Mouse (Mus musculus) ES-E14 (cell line): ENCODE data around the gene Nab1. TPM values are rescaled to one million over a fixed set of nuclear protein-coding genes. Genes with fewer than 3 reads are reported as not detected.

Experiments used
- DNase-seq: peaks from one replicate; pipeline ENCODE4 v3.0.0-alpha.2; 2013; ENCODE audit warnings: low read depth, low spot score
- H3K27ac ChIP-seq: 2 replicates; pipeline ENCODE4 v1.5.1; 2012; ENCODE audit warnings: low read depth, mild to moderate bottlenecking, low read length, moderate library complexity, mixed read lengths; ENCODE audit not compliant: poor library complexity, insufficient read depth, severe bottlenecking
- H3K36me3 ChIP-seq: 2 replicates; pipeline ENCODE4 v1.6.1; 2012; ENCODE audit warnings: mild to moderate bottlenecking, low read length, moderate library complexity, mixed read lengths; ENCODE audit not compliant: control insufficient read depth, poor library complexity, insufficient read depth, severe bottlenecking
- H3K4me1 ChIP-seq, 2 experiments: fragments of 150-350 bp in 1 of 2; sonication (generic) in 1 of 2; 2 replicates each; pipeline ENCODE4 v1.6.1; 2012; ENCODE audit warnings: low read length in 2 of 2, mild to moderate bottlenecking in 1 of 2, mixed read lengths in 1 of 2; ENCODE audit not compliant: control insufficient read depth in 2 of 2, insufficient read depth in 2 of 2, poor library complexity in 1 of 2
- H3K4me3 ChIP-seq, 2 experiments: fragments of 150-350 bp in 1 of 2; sonication (generic) in 1 of 2; 2 replicates each; pipeline ENCODE4 v1.5.1; 2012; ENCODE audit warnings: low read length in 2 of 2, low read depth in 1 of 2, mild to moderate bottlenecking in 1 of 2, mixed read lengths in 1 of 2; ENCODE audit not compliant: insufficient read depth in 1 of 2, poor library complexity in 1 of 2, severe bottlenecking in 1 of 2
- H3K9ac ChIP-seq: 2 replicates; pipeline ENCODE4 v1.6.1; 2012; ENCODE audit warnings: low read depth, mild to moderate bottlenecking, low read length, mixed read lengths; ENCODE audit not compliant: poor library complexity, insufficient read depth, severe bottlenecking
- H3K9me3 ChIP-seq: fragments of 150-350 bp; sonication (generic); 2 replicates; pipeline ENCODE4 v1.6.1; 2012; ENCODE audit warnings: low read depth, mild to moderate bottlenecking, low read length; ENCODE audit not compliant: control insufficient read depth, insufficient read depth
- CHD2 ChIP-seq: IDR thresholded peaks from 2 replicates; pipeline ENCODE4 v1.6.1; 2014; ENCODE audit warnings: mild to moderate bottlenecking, low read depth, low read length, inconsistent platforms
- HCFC1 ChIP-seq: IDR thresholded peaks from 2 replicates; pipeline ENCODE4 v1.6.1; 2012; ENCODE audit warnings: low read length, inconsistent platforms, borderline replicate concordance; ENCODE audit not compliant: insufficient read depth
- MAFK ChIP-seq: IDR thresholded peaks from 2 replicates; pipeline ENCODE4 v1.6.1; 2014; ENCODE audit warnings: mild to moderate bottlenecking, low read depth, low read length, inconsistent platforms; ENCODE audit not compliant: insufficient read depth
- ZC3H11A ChIP-seq: IDR thresholded peaks from 2 replicates; pipeline ENCODE4 v1.6.1; 2012; ENCODE audit warnings: low read depth, mild to moderate bottlenecking, inconsistent platforms, low read length, borderline replicate concordance
- ZNF384 ChIP-seq: IDR thresholded peaks from 2 replicates; pipeline ENCODE4 v1.6.1; 2012; ENCODE audit warnings: low read depth, low read length, inconsistent platforms
- in situ Hi-C, 2 experiments: fragments of 600-800 bp; cut with MboI; formaldehyde crosslinking; loops; one replicate each; pipeline ENCODE4 v1.15.1; 2025; ENCODE audit warnings: low sequenced_read_pairs in 2 of 2, inconsistent platforms in 1 of 2; ENCODE audit not compliant: unreplicated experiment in 2 of 2
- total RNA-seq: library from RNA; depleted of rRNA; stranded (reverse); fragments of 300-350 nt; gene quantifications from 2 replicates; pipeline ENCODE4 v1.2.3, GENCODE M21; 2012

Nab1 gene
- total RNA-seq, 1 experiment = 13.3 TPM

DNA sequence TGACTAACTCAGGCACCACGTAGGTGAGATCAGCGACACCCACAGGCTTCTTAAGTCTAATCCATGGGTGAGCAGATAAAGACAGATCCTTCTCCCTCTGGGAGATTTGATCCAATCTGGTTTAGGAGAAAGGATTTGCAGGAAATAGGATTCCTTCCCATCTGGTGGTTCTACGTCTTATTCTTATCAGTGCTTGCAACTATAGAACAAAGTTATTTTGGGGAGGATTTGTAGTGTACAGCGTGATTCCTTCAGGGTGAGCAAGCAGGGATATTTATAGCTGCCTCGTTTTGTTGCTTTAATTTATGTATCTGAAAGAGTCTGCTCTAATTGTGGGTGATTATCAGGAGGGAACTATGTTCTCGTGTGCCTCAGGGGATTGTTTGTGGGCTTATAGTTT is 64.6 kb downstream of the Nab1 start:
- peaks cover 0 to 6% of the 10 kb centered on the region in 2 experiments; a peak in 2 of 4 replicates for H3K4me1 ChIP-seq
- TF ChIP-seq MAFK = no peak
- TF ChIP-seq HCFC1 = no peak
- no peak for TF ChIP-seq CHD2
- no peak for TF ChIP-seq ZNF384
- TF ChIP-seq ZC3H11A = no peak
- in situ Hi-C loops = no loop called here
- no peak for DNase-seq
- H3K27ac ChIP-seq = no peak overlapping the region
- H3K4me3 ChIP-seq = no peak overlapping the region
- no peaks in the 10 kb centered on the region for H3K36me3 ChIP-seq
- H3K9me3 ChIP-seq = no peaks in the 10 kb centered on the region
- no peak overlapping the region for H3K9ac ChIP-seq

DNA sequence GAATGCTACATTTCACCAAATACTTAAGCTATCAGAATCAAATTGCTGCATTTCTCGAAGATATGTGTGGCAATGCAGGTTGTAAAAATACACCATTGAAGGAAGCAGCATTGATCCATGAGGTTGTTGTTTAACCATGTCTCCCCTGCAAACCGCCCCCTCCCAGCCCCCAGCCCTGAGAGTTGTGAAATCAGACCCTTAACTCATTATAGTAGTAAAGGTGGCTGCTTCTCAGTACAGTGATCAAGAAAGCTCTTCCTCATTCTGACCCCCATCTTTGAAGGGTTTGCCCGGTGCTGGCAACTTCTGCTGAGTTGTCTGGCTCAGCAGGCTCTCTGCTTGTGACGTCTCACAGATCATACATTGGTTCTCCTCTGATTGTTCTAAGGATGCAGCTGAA is 66.4 kb downstream of the Nab1 start:
- no peak overlapping the region for H3K4me3 ChIP-seq
- H3K4me1 ChIP-seq = peaks cover 2 to 9% of the 10 kb centered on the region in 2 experiments; a peak in 2 of 4 replicates
- TF ChIP-seq MAFK (no peak), CHD2 (no peak), ZNF384 (no peak), ZC3H11A (no peak), HCFC1 (no peak)
- in situ Hi-C loops = no loop called here
- H3K36me3 ChIP-seq = no peaks in the 10 kb centered on the region
- no peak overlapping the region for H3K27ac ChIP-seq
- H3K9ac ChIP-seq = no peak overlapping the region
- no peak for DNase-seq
- no peaks in the 10 kb centered on the region for H3K9me3 ChIP-seq

- Histone ChIP-seq H3K9ac (no peak overlapping the region; the same call in 1 of the 2 replicates), H3K9me3 (no peaks in the 10 kb centered on the region), H3K36me3 (no peaks in the 10 kb centered on the region), H3K4me1 (peaks cover 2 to 9% of the 10 kb centered on the region in 2 experiments; a peak in 2 of 4 replicates), H3K27ac (no peak overlapping the region), H3K4me3 (peak overlapping the region; percentile 47 to 81)
- peak; percentile 21 for DNase-seq
- TF ChIP-seq ZC3H11A (no peak), MAFK (no peak), HCFC1 (no peak), ZNF384 (no peak), CHD2 (no peak)
- in situ Hi-C loops = no loop called here
Observed at GRCm38 (mm10) chr1:52431806-52432205, 68.7 kb downstream of the Nab1 start.

DNA sequence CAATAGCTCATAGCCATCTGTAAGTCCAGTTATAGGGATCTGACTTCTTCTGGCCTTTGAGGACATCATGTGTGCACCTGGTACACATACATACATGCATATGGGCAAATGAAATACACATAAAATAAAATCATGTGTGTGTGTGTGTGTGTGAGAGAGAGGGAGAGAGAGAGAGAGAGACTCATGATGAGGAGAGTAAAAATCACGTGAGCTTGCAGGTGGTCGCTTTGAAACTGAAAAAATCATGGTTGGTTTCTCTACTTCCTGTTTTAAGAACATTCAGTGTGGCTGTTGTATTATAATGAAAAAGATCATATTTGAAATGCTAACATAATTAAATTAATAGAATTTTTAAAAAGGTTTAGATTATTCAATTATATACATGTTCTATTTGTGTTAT is 69.9 kb downstream of the Nab1 start:
- H3K4me3 ChIP-seq = no peak overlapping the region
- no peak for DNase-seq
- in situ Hi-C loops = no loop called here
- no peaks in the 10 kb centered on the region for H3K9me3 ChIP-seq
- H3K27ac ChIP-seq = no peak overlapping the region
- no peak overlapping the region for H3K9ac ChIP-seq
- no peaks in the 10 kb centered on the region for H3K36me3 ChIP-seq
- TF ChIP-seq CHD2 (no peak), ZC3H11A (no peak), ZNF384 (no peak), HCFC1 (no peak), MAFK (no peak)
- peaks cover 2 to 9% of the 10 kb centered on the region in 2 experiments; a peak in 2 of 4 replicates for H3K4me1 ChIP-seq

DNA sequence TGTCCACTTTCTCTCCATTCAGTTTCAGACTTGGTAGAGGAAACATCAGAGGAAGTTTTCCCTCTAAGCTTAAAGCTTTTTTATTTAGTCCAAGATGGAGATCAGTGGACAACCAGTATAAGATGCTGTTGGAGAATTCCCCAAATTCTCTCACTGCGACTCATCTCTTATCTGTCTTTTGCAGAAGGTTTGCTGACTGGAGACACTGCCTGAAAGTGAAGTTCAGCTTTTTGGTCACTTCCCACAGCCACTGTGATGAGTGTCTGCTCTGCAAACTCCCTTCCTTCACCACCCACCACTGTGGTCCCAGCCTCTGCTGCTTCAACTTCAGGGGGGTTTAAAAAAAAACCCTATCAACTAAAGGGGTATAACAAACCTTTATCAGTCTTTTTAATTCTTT is 70.4 kb downstream of the Nab1 start:
- TF ChIP-seq ZNF384 = no peak
- TF ChIP-seq CHD2 = no peak
- no peak for TF ChIP-seq ZC3H11A
- no peak for TF ChIP-seq HCFC1
- no peak for TF ChIP-seq MAFK
- Histone ChIP-seq H3K4me1 (peaks cover 2 to 9% of the 10 kb centered on the region in 2 experiments; a peak in 2 of 4 replicates), H3K9ac (no peak overlapping the region), H3K27ac (no peak overlapping the region), H3K36me3 (no peaks in the 10 kb centered on the region), H3K9me3 (no peaks in the 10 kb centered on the region), H3K4me3 (no peak overlapping the region)
- no peak for DNase-seq
- in situ Hi-C loops = no loop called here
